Mouse (Mus musculus): ENCODE data around the gene Hivep1.

The Hivep1 gene

GRCm38 (mm10) chr13:42060846-42061630 is 9.2 kb downstream of the Hivep1 start:
- no peaks in the 10 kb centered on the region for H3K9me3 ChIP-seq (ENCODE audit: low read length)
- no peaks in the 10 kb centered on the region for H3K27me3 ChIP-seq (ENCODE audit: insufficient read depth, low read length)
- H3K4me3 ChIP-seq (replicated peaks; ENCODE audit: low read length): no peak overlapping the region
- peaks cover 3% of the 10 kb centered on the region; the same call in 1 of the 2 replicates for H3K4me1 ChIP-seq (replicated peaks; ENCODE audit: low read depth, low read length)
- TF ChIP-seq NANOG (IDR thresholded peaks at IDR 0.05; ENCODE audit: borderline replicate concordance, low read length): no peak
- TF ChIP-seq POU5F1 (IDR thresholded peaks at IDR 0.05; ENCODE audit: borderline replicate concordance, low read length): no peak
- TF ChIP-seq CTCF (conservative IDR thresholded peaks at IDR 0.05; ENCODE audit: low read length): no peak
- H3K36me3 ChIP-seq (ENCODE audit: insufficient read depth, low read length): peaks cover 19% of the 10 kb centered on the region

DNA sequence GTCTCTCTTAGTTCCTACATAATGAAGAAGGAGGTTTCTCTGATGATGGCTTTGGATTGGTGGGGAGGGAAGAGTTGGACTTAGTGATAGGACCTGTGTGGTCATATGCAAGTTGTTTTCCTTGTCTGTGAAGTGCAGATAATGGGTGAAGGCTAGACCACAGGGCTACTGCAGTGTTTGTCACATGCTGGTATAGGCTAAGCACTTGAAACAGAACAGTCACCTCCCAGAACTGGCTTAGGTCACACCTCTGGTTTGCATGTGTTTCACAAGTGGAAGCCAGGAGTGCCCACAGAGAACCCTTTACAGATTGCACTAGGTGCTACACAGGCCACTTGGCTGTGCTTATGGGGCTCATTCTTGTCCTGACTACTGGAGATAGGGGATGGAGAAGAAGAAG is 12.4 kb downstream of the Hivep1 start:
- Histone ChIP-seq H3K36me3 (ENCODE audit: insufficient read depth, low read length) (peaks cover 13% of the 10 kb centered on the region), H3K27me3 (ENCODE audit: insufficient read depth, low read length) (no peaks in the 10 kb centered on the region), H3K4me3 (replicated peaks; ENCODE audit: low read length) (no peak overlapping the region), H3K4me1 (replicated peaks; ENCODE audit: low read depth, low read length) (peaks cover 6% of the 10 kb centered on the region; the same call in 1 of the 2 replicates), H3K9me3 (ENCODE audit: low read length) (no peaks in the 10 kb centered on the region)
- TF ChIP-seq CTCF (conservative IDR thresholded peaks at IDR 0.05; ENCODE audit: low read length) (no peak), NANOG (IDR thresholded peaks at IDR 0.05; ENCODE audit: borderline replicate concordance, low read length) (no peak), POU5F1 (IDR thresholded peaks at IDR 0.05; ENCODE audit: borderline replicate concordance, low read length) (no peak)

DNA sequence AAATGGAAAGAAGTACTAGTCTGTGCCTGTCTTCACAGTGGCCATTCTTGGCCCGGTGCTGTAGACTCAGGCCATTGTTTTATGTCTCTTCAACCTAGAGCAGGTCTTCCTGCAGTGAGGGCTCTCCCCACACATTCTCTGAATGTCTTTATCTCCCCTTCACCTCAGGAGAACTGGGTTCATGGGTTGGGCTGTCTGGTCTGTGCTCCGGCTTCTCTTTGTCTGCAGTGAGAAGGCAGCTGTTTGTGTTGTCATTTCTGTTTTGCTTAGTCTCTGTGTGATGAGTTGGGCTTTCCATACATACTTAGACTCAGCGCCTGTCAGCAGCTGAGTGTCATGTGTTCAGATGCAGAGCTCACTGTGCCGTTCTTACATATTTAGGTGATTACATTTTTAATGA is 18.4 kb downstream of the Hivep1 start:
- TF ChIP-seq POU5F1 (IDR thresholded peaks at IDR 0.05; ENCODE audit: borderline replicate concordance, low read length) (no peak), NANOG (IDR thresholded peaks at IDR 0.05; ENCODE audit: borderline replicate concordance, low read length) (no peak), CTCF (conservative IDR thresholded peaks at IDR 0.05; ENCODE audit: low read length) (no peak)
- peaks cover 7% of the 10 kb centered on the region; the same call in 1 of the 2 replicates for H3K36me3 ChIP-seq (ENCODE audit: insufficient read depth, low read length)
- no peaks in the 10 kb centered on the region for H3K9me3 ChIP-seq (ENCODE audit: low read length)
- H3K4me1 ChIP-seq (replicated peaks; ENCODE audit: low read depth, low read length): peaks cover 12% of the 10 kb centered on the region; the same call in 1 of the 2 replicates
- H3K27me3 ChIP-seq (ENCODE audit: insufficient read depth, low read length): no peaks in the 10 kb centered on the region
- H3K4me3 ChIP-seq (replicated peaks; ENCODE audit: low read length): no peak overlapping the region

DNA sequence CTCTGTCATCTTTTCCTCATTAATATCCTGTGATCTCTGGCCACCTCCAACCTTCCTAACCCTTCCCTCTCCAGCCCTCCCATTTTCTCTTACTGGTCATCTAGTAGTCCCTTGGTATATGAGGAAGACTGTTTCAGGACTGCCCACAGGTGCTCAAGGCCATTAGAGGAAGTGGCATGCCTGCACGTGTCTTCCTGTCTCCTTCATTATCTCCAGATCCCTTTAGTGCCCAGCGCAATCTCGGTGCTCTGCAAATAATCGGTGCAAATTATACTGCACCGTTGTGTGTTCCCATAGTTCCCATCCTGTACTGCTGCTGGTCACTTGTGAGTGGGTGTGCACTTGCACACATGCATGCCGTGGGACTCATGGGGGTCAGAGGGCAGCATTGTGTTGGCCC is 19.2 kb downstream of the Hivep1 start:
- peaks cover 12% of the 10 kb centered on the region; the same call in 1 of the 2 replicates for H3K4me1 ChIP-seq (replicated peaks; ENCODE audit: low read depth, low read length)
- no peaks in the 10 kb centered on the region for H3K9me3 ChIP-seq (ENCODE audit: low read length)
- no peaks in the 10 kb centered on the region for H3K27me3 ChIP-seq (ENCODE audit: insufficient read depth, low read length)
- TF ChIP-seq POU5F1 (IDR thresholded peaks at IDR 0.05; ENCODE audit: borderline replicate concordance, low read length) (no peak), NANOG (IDR thresholded peaks at IDR 0.05; ENCODE audit: borderline replicate concordance, low read length) (no peak), CTCF (conservative IDR thresholded peaks at IDR 0.05; ENCODE audit: low read length) (no peak)
- H3K4me3 ChIP-seq (replicated peaks; ENCODE audit: low read length): no peak overlapping the region
- 0 out of 2 replicates have a peak, but pooled peaks cover 3% of the 10 kb centered on the region for H3K36me3 ChIP-seq (ENCODE audit: insufficient read depth, low read length)

DNA sequence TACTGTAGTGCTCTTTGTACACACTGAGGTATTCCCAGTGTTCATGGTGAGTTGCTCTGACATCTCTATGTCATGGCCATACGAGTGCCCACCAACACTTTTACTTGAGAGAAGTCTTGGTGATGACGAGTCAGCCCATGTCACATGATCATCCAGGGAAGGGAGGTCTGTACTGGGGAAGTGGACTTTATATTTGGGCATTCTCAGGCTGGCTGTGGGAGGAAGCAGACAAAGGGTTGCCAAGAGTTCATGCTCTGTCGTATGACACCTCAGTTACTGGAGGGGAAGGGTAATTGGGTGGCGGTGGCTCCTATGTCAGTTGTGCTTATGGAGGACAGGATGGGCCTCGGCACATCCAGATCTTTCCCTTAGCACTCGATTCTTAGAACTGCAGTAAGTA is 21.5 kb downstream of the Hivep1 start:
- no peaks in the 10 kb centered on the region for H3K27me3 ChIP-seq (ENCODE audit: insufficient read depth, low read length)
- TF ChIP-seq POU5F1 (IDR thresholded peaks at IDR 0.05; ENCODE audit: borderline replicate concordance, low read length) (no peak), CTCF (conservative IDR thresholded peaks at IDR 0.05; ENCODE audit: low read length) (no peak), NANOG (IDR thresholded peaks at IDR 0.05; ENCODE audit: borderline replicate concordance, low read length) (no peak)
- 0 out of 2 replicates have a peak, but pooled peaks cover 3% of the 10 kb centered on the region for H3K36me3 ChIP-seq (ENCODE audit: insufficient read depth, low read length)
- H3K4me1 ChIP-seq (replicated peaks; ENCODE audit: low read depth, low read length): peaks cover 18% of the 10 kb centered on the region; the same call in 1 of the 2 replicates
- H3K4me3 ChIP-seq (replicated peaks; ENCODE audit: low read length): no peak overlapping the region
- H3K9me3 ChIP-seq (ENCODE audit: low read length): no peaks in the 10 kb centered on the region

- TF ChIP-seq CTCF (conservative IDR thresholded peaks at IDR 0.05; ENCODE audit: low read length): no peak
- TF ChIP-seq NANOG (IDR thresholded peaks at IDR 0.05; ENCODE audit: borderline replicate concordance, low read length): no peak
- no peak for TF ChIP-seq POU5F1 (IDR thresholded peaks at IDR 0.05; ENCODE audit: borderline replicate concordance, low read length)
- Histone ChIP-seq H3K9me3 (ENCODE audit: low read length) (no peaks in the 10 kb centered on the region), H3K36me3 (ENCODE audit: insufficient read depth, low read length) (0 out of 2 replicates have a peak, but pooled peaks cover 3% of the 10 kb centered on the region), H3K27me3 (ENCODE audit: insufficient read depth, low read length) (no peaks in the 10 kb centered on the region), H3K4me1 (replicated peaks; ENCODE audit: low read depth, low read length) (peaks cover 20% of the 10 kb centered on the region; the same call in 1 of the 2 replicates), H3K4me3 (replicated peaks; ENCODE audit: low read length) (no peak overlapping the region)
These were observed 23.7 kb downstream of the Hivep1 start for GRCm38 (mm10) chr13:42075546-42075945.

GRCm38 (mm10) chr13:42076751-42077302 is 25.0 kb downstream of the Hivep1 start:
- H3K4me1 ChIP-seq (replicated peaks; ENCODE audit: low read depth, low read length): peaks cover 11% of the 10 kb centered on the region; the same call in 1 of the 2 replicates
- 0 out of 2 replicates have a peak, but pooled peaks cover 5% of the 10 kb centered on the region for H3K36me3 ChIP-seq (ENCODE audit: insufficient read depth, low read length)
- H3K27me3 ChIP-seq (ENCODE audit: insufficient read depth, low read length): no peaks in the 10 kb centered on the region
- H3K4me3 ChIP-seq (replicated peaks; ENCODE audit: low read length): no peak overlapping the region
- TF ChIP-seq POU5F1 (IDR thresholded peaks at IDR 0.05; ENCODE audit: borderline replicate concordance, low read length): no peak
- TF ChIP-seq NANOG (IDR thresholded peaks at IDR 0.05; ENCODE audit: borderline replicate concordance, low read length): no peak
- TF ChIP-seq CTCF (conservative IDR thresholded peaks at IDR 0.05; ENCODE audit: low read length): no peak
- no peaks in the 10 kb centered on the region for H3K9me3 ChIP-seq (ENCODE audit: low read length)

- Histone ChIP-seq H3K4me1 (replicated peaks; ENCODE audit: low read depth, low read length) (peaks cover 11% of the 10 kb centered on the region; the same call in 1 of the 2 replicates), H3K27me3 (ENCODE audit: insufficient read depth, low read length) (no peaks in the 10 kb centered on the region), H3K9me3 (ENCODE audit: low read length) (no peaks in the 10 kb centered on the region), H3K4me3 (replicated peaks; ENCODE audit: low read length) (no peak overlapping the region), H3K36me3 (ENCODE audit: insufficient read depth, low read length) (0 out of 2 replicates have a peak, but pooled peaks cover 5% of the 10 kb centered on the region)
- TF ChIP-seq POU5F1 (IDR thresholded peaks at IDR 0.05; ENCODE audit: borderline replicate concordance, low read length): no peak
- no peak for TF ChIP-seq CTCF (conservative IDR thresholded peaks at IDR 0.05; ENCODE audit: low read length)
- TF ChIP-seq NANOG (IDR thresholded peaks at IDR 0.05; ENCODE audit: borderline replicate concordance, low read length): no peak
These were observed 25.8 kb downstream of the Hivep1 start for GRCm38 (mm10) chr13:42077629-42078028.

Measured in E14TG2a.4 (cell line).